8 mouse cellular contexts compared by ENCODE assay signal in the genomic region with DNA sequence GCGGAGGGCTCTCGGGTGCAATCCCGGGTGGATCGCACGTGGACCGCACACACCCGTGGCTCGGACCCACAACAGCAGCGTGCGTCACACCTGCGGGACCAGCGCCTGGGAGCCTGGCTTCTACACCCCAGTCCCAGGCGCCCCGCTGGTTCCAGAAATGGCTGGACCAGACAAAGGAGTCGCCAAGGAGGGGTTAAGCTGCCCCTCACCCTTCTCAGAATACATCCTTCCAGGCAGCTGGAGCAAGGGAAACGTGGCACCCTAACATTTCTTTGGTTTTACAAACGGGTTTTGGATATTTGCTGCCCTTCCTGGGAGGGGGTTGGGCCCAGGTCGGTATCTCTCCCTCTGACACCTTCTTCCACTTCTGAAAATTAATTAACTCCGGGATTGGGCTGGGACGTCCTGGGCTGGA. TPM values are rescaled to one million over a fixed set of nuclear protein-coding genes. Genes with fewer than 3 reads are reported as not detected.
DNase-seq lines count a peak whose midpoint lies in the region; ATAC-seq and TF ChIP-seq lines count a peak whose summit lies in the region.

No protein-coding gene starts in this region.

- H3K4me1 ChIP-seq in embryonic fibroblast, embryonic 13.5 days (ENCODE audit: control insufficient read depth, insufficient read depth, low read length), result peaks cover 10% of the 10 kb centered on the region; the same call in 1 of the 2 replicates
- H3K4me1 ChIP-seq in liver, embryonic 15.5 days (replicated peaks), result peaks cover 44% of the 10 kb centered on the region

- peak overlapping the region; percentile 81 for H3K27ac ChIP-seq in embryonic fibroblast, embryonic 13.5 days (ENCODE audit: insufficient read depth, low read length)
- no peak overlapping the region for H3K27ac ChIP-seq in liver, embryonic 15.5 days (replicated peaks)

- ATAC-seq in liver, embryonic 15.5 days (ENCODE audit: insufficient read depth), result no peak
- no peak for ATAC-seq in megakaryocyte-erythroid progenitor cell, adult 5-6 weeks (replicated peaks; ENCODE audit: low FRiP score, low TSS enrichment, poor library complexity, severe bottlenecking)

- 12% methylated on average over 20 of the region's 20 CpGs for WGBS in liver, embryonic 15.5 days (ENCODE audit: insufficient replicate concordance)

- peak; percentile 53 to 63 for DNase-seq in right cerebral cortex, postnatal 10 days (ENCODE audit: low spot score in 2 of 2)
- DNase-seq in right cerebral cortex, postnatal 36 days (ENCODE audit: low spot score in 2 of 2), result no peak
- peak; percentile 30 for DNase-seq in hindlimb bud, embryonic 11.5 days (ENCODE audit: extremely low spot score, low read depth, low spot score)
- peak; percentile 63 for DNase-seq in retina, postnatal 1 day
- DNase-seq in layer of hippocampus, adult 18-20 months (ENCODE audit: low spot score in 2 of 2), result no peak

- TF ChIP-seq POLR2A in embryonic fibroblast, embryonic 13.5 days (IDR thresholded peaks at IDR 0.05; ENCODE audit: low read depth, low read length), result no peak

- H3K4me3 ChIP-seq in embryonic fibroblast, embryonic 13.5 days (ENCODE audit: insufficient read depth, low read length), result peak overlapping the region; percentile 94
- H3K4me3 ChIP-seq in liver, embryonic 15.5 days (replicated peaks), result peak overlapping the region; percentile 62

- no peak for TF ChIP-seq CTCF in embryonic fibroblast, embryonic 13.5 days (IDR thresholded peaks at IDR 0.05; ENCODE audit: borderline replicate concordance, insufficient read depth, low read length)

- no peaks in the 10 kb centered on the region for H3K36me3 ChIP-seq in liver, embryonic 15.5 days (replicated peaks)

- H3K27me3 ChIP-seq in liver, embryonic 15.5 days, result peaks cover 92% of the 10 kb centered on the region

- H3K4me2 ChIP-seq in liver, embryonic 15.5 days, result peak overlapping the region; percentile 70

- no peaks in the 10 kb centered on the region for H3K9me3 ChIP-seq in liver, embryonic 15.5 days (replicated peaks)

- peak overlapping the region; percentile 40; the same call in 1 of the 2 replicates for H3K9ac ChIP-seq in liver, embryonic 15.5 days

RNA-seq across cellular contexts. Expression of gene Slc38a10, which starts 35.7 kb away (rescaled TPM):
- polyA plus RNA-seq in embryonic fibroblast, embryonic 13.5 days (2011; ENCODE audit: insufficient read length, low read depth, missing spikeins), result 107 and 113 TPM in 2 replicates
- polyA plus RNA-seq in liver, embryonic 15.5 days (2015; fragmentation: Nextera tagmentation; extraction: Ambion mirVana), result 34.0 and 38.8 TPM in 2 replicates
- 47.0 and 56.6 TPM in 2 replicates for total RNA-seq in megakaryocyte-erythroid progenitor cell, adult 5-6 weeks (2014; fragmentation: Nextera tagmentation)
- 33.2 and 37.4 TPM in 2 replicates for total RNA-seq in megakaryocyte-erythroid progenitor cell, adult 5-6 weeks (2017)
- total RNA-seq in layer of hippocampus, adult 18-20 months (2021), result 10 to 100 TPM; 81.4 to 86.5 TPM

RNA-seq across cellular contexts. Expression of gene Bahcc1, which starts 45.9 kb away (rescaled TPM):
- 17.9 and 18.6 TPM in 2 replicates for polyA plus RNA-seq in embryonic fibroblast, embryonic 13.5 days (2011; ENCODE audit: insufficient read length, low read depth, missing spikeins)
- polyA plus RNA-seq in liver, embryonic 15.5 days (2015; fragmentation: Nextera tagmentation; extraction: Ambion mirVana), result 0.91 and 1.0 TPM in 2 replicates
- total RNA-seq in megakaryocyte-erythroid progenitor cell, adult 5-6 weeks (2014; fragmentation: Nextera tagmentation), result 25.6 and 30.1 TPM in 2 replicates
- 6.7 and 7.0 TPM in 2 replicates for total RNA-seq in megakaryocyte-erythroid progenitor cell, adult 5-6 weeks (2017)
- 10 to 100 TPM; 17.6 to 19.0 TPM for total RNA-seq in layer of hippocampus, adult 18-20 months (2021)

Comparison
In these comparisons a context has a peak if more than half of its experiments do, and no peak if none do; other contexts are left out.
1. DNase-seq: peak in right cerebral cortex, postnatal 10 days (2 of 2), hindlimb bud, embryonic 11.5 days (single experiment) and retina, postnatal 1 day (single experiment); none in right cerebral cortex, postnatal 36 days (0 of 2) and layer of hippocampus, adult 18-20 months (0 of 2).